Mouse (Mus musculus) kidney, embryonic 14.5 days (tissue): ENCODE measurements around the gene Bcl2l15. TPM values are rescaled to one million over a fixed set of nuclear protein-coding genes. Genes with fewer than 3 reads are reported as not detected.

Source experiments
- ATAC-seq: fragments of 200-750 bp; cut with Nextera tagmentation; 2 replicates; pipeline ENCODE4 v1.8.0; 2017; ENCODE audit warnings: moderate number of reproducible peaks, mild to moderate bottlenecking, moderate TSS enrichment, moderate library complexity; ENCODE audit not compliant: low FRiP score, low TSS enrichment
- H3K27ac ChIP-seq: fragments of 300-500 bp; sonication (generic); 2 replicates; pipeline ENCODE4 v1.5.1; 2014; ENCODE audit warnings: low read depth, mild to moderate bottlenecking, low read length, moderate library complexity, mixed read lengths
- H3K27me3 ChIP-seq: fragments of 300-500 bp; sonication (generic); 2 replicates; pipeline ENCODE4 v1.6.1; 2014; ENCODE audit warnings: mild to moderate bottlenecking, low read length; ENCODE audit not compliant: control insufficient read depth, insufficient read depth
- H3K36me3 ChIP-seq: fragments of 300-500 bp; sonication (generic); 2 replicates; pipeline ENCODE4 v1.6.1; 2014; ENCODE audit warnings: low read length, mixed read lengths; ENCODE audit not compliant: control insufficient read depth, insufficient read depth
- H3K4me1 ChIP-seq: fragments of 300-500 bp; sonication (generic); 2 replicates; pipeline ENCODE4 v1.6.1; 2014; ENCODE audit warnings: low read length, mixed read lengths; ENCODE audit not compliant: control insufficient read depth, insufficient read depth
- H3K4me2 ChIP-seq: fragments of 300-500 bp; sonication (generic); replicated peaks from 2 replicates; pipeline ENCODE4 v1.6.1; 2014; ENCODE audit warnings: low read depth, mild to moderate bottlenecking, low read length
- H3K4me3 ChIP-seq: fragments of 300-500 bp; sonication (generic); 2 replicates; pipeline ENCODE4 v1.5.1; 2014; ENCODE audit warnings: mild to moderate bottlenecking, low read length
- H3K9ac ChIP-seq: fragments of 300-500 bp; sonication (generic); 2 replicates; pipeline ENCODE4 v1.6.1; 2014; ENCODE audit warnings: low read depth, mild to moderate bottlenecking, low read length, moderate library complexity
- H3K9me3 ChIP-seq: fragments of 300-500 bp; sonication (generic); 2 replicates; pipeline ENCODE4 v1.6.1; 2016; ENCODE audit warnings: low read length; ENCODE audit not compliant: control insufficient read depth
- WGBS: fragments of 180-500 bp; shearing (Covaris S2); extraction: QIAGEN DNeasy Blood & Tissue Kit; methylation state at CpG from one replicate; pipeline ENCODE4 v1.1.7; 2014; 5-methylcytosine and 5-hydroxymethylcytosine counted together
- polyA plus RNA-seq: library from polyadenylated mRNA; unstranded; fragments of >200 nt; fragmentation: Nextera tagmentation; extraction: Ambion mirVana; gene quantifications from 2 replicates; pipeline ENCODE4 v1.2.1, GENCODE M21; 2014

The Bcl2l15 gene
- polyA plus RNA-seq, 1 experiment from 2014 or later: not detected

GRCm38 (mm10) chr3:103857977-103858563 is 25.7 kb downstream of the Bcl2l15 start:
- 89% methylated on average over 6 of the region's 6 CpGs for WGBS
- no peak overlapping the region for H3K27ac ChIP-seq

GRCm38 (mm10) chr3:103858881-103859801 is 26.7 kb downstream of the Bcl2l15 start, which contains the start of gene Ptpn22:
Ptpn22 (plus strand) TSS chr3:103859795.
- Histone ChIP-seq H3K4me3 (no peak within 1 kb of the TSS), H3K4me2 (no peak within 1 kb of the TSS), H3K9ac (no peak within 1 kb of the TSS), H3K36me3 (no peaks in the 10 kb centered on the region), H3K4me1 (no peaks in the 10 kb centered on the region), H3K27ac (no peak within 1 kb of the TSS), H3K27me3 (no peaks in the 10 kb centered on the region), H3K9me3 (no peaks in the 10 kb centered on the region)
- no peak for ATAC-seq
- WGBS: 71% methylated on average over 12 of the region's 12 CpGs

More at GRCm38 (mm10) chr3:103857977-103858563, 25.7 kb downstream of the Bcl2l15 start:
- no peaks in the 10 kb centered on the region for H3K4me1 ChIP-seq
- H3K36me3 ChIP-seq: no peaks in the 10 kb centered on the region
- H3K27me3 ChIP-seq: no peaks in the 10 kb centered on the region
- H3K9me3 ChIP-seq: no peaks in the 10 kb centered on the region
- H3K4me2 ChIP-seq: no peak overlapping the region
- H3K9ac ChIP-seq: no peak overlapping the region
- no peak overlapping the region for H3K4me3 ChIP-seq
- no peak for ATAC-seq

DNA sequence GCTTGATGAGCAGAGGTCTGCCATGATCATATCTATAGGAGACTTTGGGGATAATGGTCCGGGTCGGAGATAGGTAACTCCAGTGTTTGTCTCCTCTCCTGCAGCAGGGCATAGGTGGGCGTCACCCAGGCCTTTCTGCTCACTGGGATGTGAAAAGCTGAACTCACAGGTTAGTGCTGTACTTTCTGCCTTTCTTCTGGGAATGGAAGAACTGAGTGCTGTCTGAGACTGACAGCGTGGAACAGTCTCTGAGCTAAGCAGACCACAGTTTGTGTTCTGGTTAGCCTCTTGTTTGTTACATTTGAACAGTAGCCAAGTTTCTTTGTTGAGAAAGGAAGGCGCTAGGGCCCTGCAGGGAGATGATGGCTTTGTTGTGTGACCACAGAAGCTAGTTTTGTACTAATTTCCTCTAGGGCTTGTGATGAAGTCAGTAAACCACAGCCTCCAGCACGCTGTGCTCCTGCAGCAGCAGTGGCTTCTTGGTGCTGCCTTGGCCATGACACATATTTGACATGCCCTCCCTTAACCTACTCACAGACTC is 27.5 kb downstream of the Bcl2l15 start:
- H3K4me3 ChIP-seq: no peak overlapping the region
- H3K4me2 ChIP-seq: no peak overlapping the region
- no peak overlapping the region for H3K27ac ChIP-seq
- no peaks in the 10 kb centered on the region for H3K9me3 ChIP-seq
- no peaks in the 10 kb centered on the region for H3K36me3 ChIP-seq
- ATAC-seq: no peak
- H3K4me1 ChIP-seq: no peaks in the 10 kb centered on the region
- no peak overlapping the region for H3K9ac ChIP-seq
- no peaks in the 10 kb centered on the region for H3K27me3 ChIP-seq
- 62% methylated on average over 6 of the region's 6 CpGs for WGBS

DNA sequence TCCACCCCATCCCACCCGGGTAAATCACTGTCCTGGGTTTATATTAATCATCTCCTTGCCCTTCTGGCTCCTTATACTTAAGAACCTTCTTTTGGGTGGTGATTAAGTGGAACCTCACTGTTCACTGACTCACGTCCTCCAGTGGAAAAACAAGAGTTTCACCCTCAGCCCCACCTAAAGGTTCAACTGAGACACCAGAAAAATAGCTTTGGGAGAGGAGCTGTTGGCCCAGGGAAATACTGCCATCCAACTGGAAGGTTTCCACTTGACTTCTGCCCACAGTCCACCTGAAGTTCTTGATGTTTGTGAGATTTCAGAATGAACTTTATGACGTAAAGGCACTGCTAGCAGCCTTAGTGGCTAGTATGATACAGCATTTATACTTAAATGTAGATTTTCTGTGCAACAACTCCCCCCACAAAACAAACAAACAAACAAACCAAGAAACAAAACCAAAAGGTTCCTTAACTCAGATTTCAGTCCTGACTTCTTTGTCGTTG is 30.4 kb downstream of the Bcl2l15 start:
- no peak overlapping the region for H3K4me2 ChIP-seq
- no peaks in the 10 kb centered on the region for H3K36me3 ChIP-seq
- H3K4me3 ChIP-seq: no peak overlapping the region
- no peaks in the 10 kb centered on the region for H3K9me3 ChIP-seq
- H3K27me3 ChIP-seq: no peaks in the 10 kb centered on the region
- H3K27ac ChIP-seq: no peak overlapping the region
- H3K9ac ChIP-seq: no peak overlapping the region
- no peak for ATAC-seq
- no peaks in the 10 kb centered on the region for H3K4me1 ChIP-seq
- 73% methylated on average over 4 of the region's 4 CpGs for WGBS

GRCm38 (mm10) chr3:103864200-103864599 is 31.8 kb downstream of the Bcl2l15 start:
- Histone ChIP-seq H3K27ac (no peak overlapping the region), H3K9me3 (no peaks in the 10 kb centered on the region), H3K4me2 (no peak overlapping the region), H3K9ac (no peak overlapping the region), H3K4me3 (no peak overlapping the region), H3K36me3 (no peaks in the 10 kb centered on the region), H3K27me3 (no peaks in the 10 kb centered on the region), H3K4me1 (no peaks in the 10 kb centered on the region)
- WGBS: 76% methylated on average over 6 of the region's 6 CpGs
- ATAC-seq: no peak

GRCm38 (mm10) chr3:103867424-103867971 is 35.1 kb downstream of the Bcl2l15 start:
- H3K27ac ChIP-seq: no peak overlapping the region
- no peak overlapping the region for H3K4me3 ChIP-seq
- ATAC-seq: no peak
- no peaks in the 10 kb centered on the region for H3K9me3 ChIP-seq
- no peaks in the 10 kb centered on the region for H3K36me3 ChIP-seq
- 89% methylated on average over 5 of the region's 5 CpGs for WGBS
- H3K4me1 ChIP-seq: no peaks in the 10 kb centered on the region
- H3K4me2 ChIP-seq: no peak overlapping the region
- H3K27me3 ChIP-seq: no peaks in the 10 kb centered on the region
- no peak overlapping the region for H3K9ac ChIP-seq

GRCm38 (mm10) chr3:103868008-103868407 is 35.6 kb downstream of the Bcl2l15 start:
- 84% methylated on average over 4 of the region's 4 CpGs for WGBS
- no peak overlapping the region for H3K9ac ChIP-seq
- H3K4me3 ChIP-seq: no peak overlapping the region
- no peaks in the 10 kb centered on the region for H3K36me3 ChIP-seq
- H3K27me3 ChIP-seq: no peaks in the 10 kb centered on the region
- no peak overlapping the region for H3K27ac ChIP-seq
- ATAC-seq: no peak
- H3K4me1 ChIP-seq: no peaks in the 10 kb centered on the region
- no peaks in the 10 kb centered on the region for H3K9me3 ChIP-seq
- no peak overlapping the region for H3K4me2 ChIP-seq

- H3K4me1 ChIP-seq: no peaks in the 10 kb centered on the region
- no peak overlapping the region for H3K27ac ChIP-seq
- H3K4me2 ChIP-seq: no peak overlapping the region
- no peaks in the 10 kb centered on the region for H3K27me3 ChIP-seq
- no peaks in the 10 kb centered on the region for H3K9me3 ChIP-seq
- no peaks in the 10 kb centered on the region for H3K36me3 ChIP-seq
- WGBS: 57% methylated on average over 3 of the region's 3 CpGs
- no peak overlapping the region for H3K4me3 ChIP-seq
- H3K9ac ChIP-seq: no peak overlapping the region
- no peak for ATAC-seq
Observed at GRCm38 (mm10) chr3:103872663-103873098, 40.3 kb downstream of the Bcl2l15 start.
